Mouse (Mus musculus): ENCODE measurements around the gene Zfyve28. TPM values are rescaled to one million over a fixed set of nuclear protein-coding genes. Genes with fewer than 3 reads are reported as not detected.

Zfyve28 gene
- polyA plus RNA-seq, 1 experiment from 2014 or later, result 4.6 TPM

- no peak for DNase-seq (ENCODE audit: low spot score)
Measured at GRCm38 (mm10) chr5:34325286-34325685, 37.0 kb upstream of the Zfyve28 start.

GRCm38 (mm10) chr5:34321236-34321635 lies 33.0 kb upstream of the Zfyve28 start:
- DNase-seq (ENCODE audit: low spot score) (no peak), ATAC-seq (ENCODE audit: low FRiP score) (no peak)
- H3K27me3 ChIP-seq (ENCODE audit: control insufficient read depth, insufficient read depth, low read length), result no peaks in the 10 kb centered on the region
- no peak overlapping the region for H3K4me3 ChIP-seq (replicated peaks; ENCODE audit: low read length)
- H3K4me1 ChIP-seq (replicated peaks; ENCODE audit: control insufficient read depth, insufficient read depth, low read length), result peaks cover 2% of the 10 kb centered on the region; the same call in 1 of the 2 replicates
- H3K9me3 ChIP-seq (ENCODE audit: control insufficient read depth, low read length), result no peaks in the 10 kb centered on the region
- H3K9ac ChIP-seq, result no peak overlapping the region
- no peaks in the 10 kb centered on the region for H3K36me3 ChIP-seq (replicated peaks; ENCODE audit: control insufficient read depth, insufficient read depth)
- WGBS, result 89% methylated on average over 4 of the region's 4 CpGs
- H3K4me2 ChIP-seq (replicated peaks), result no peak overlapping the region
- H3K27ac ChIP-seq, result no peak overlapping the region

More at GRCm38 (mm10) chr5:34325286-34325685, 37.0 kb upstream of the Zfyve28 start:
- Histone ChIP-seq H3K36me3 (replicated peaks; ENCODE audit: control insufficient read depth, insufficient read depth) (no peaks in the 10 kb centered on the region), H3K27ac (no peak overlapping the region), H3K4me3 (replicated peaks; ENCODE audit: low read length) (no peak overlapping the region), H3K9me3 (ENCODE audit: control insufficient read depth, low read length) (no peaks in the 10 kb centered on the region), H3K9ac (no peak overlapping the region), H3K4me1 (replicated peaks; ENCODE audit: control insufficient read depth, insufficient read depth, low read length) (peaks cover 12% of the 10 kb centered on the region), H3K4me2 (replicated peaks) (no peak overlapping the region), H3K27me3 (ENCODE audit: control insufficient read depth, insufficient read depth, low read length) (no peaks in the 10 kb centered on the region)
- ATAC-seq (ENCODE audit: low FRiP score), result no peak

- H3K9ac ChIP-seq, result no peak overlapping the region
- WGBS, result 77% methylated on average over 2 of the region's 2 CpGs
- DNase-seq (ENCODE audit: low spot score) (no peak), ATAC-seq (ENCODE audit: low FRiP score) (no peak)
- H3K27ac ChIP-seq, result no peak overlapping the region
- no peaks in the 10 kb centered on the region for H3K27me3 ChIP-seq (ENCODE audit: control insufficient read depth, insufficient read depth, low read length)
- no peaks in the 10 kb centered on the region for H3K36me3 ChIP-seq (replicated peaks; ENCODE audit: control insufficient read depth, insufficient read depth)
- no peaks in the 10 kb centered on the region for H3K9me3 ChIP-seq (ENCODE audit: control insufficient read depth, low read length)
- no peaks in the 10 kb centered on the region for H3K4me1 ChIP-seq (replicated peaks; ENCODE audit: control insufficient read depth, insufficient read depth, low read length)
- H3K4me3 ChIP-seq (replicated peaks; ENCODE audit: low read length), result no peak overlapping the region
- H3K4me2 ChIP-seq (replicated peaks), result no peak overlapping the region
Measured at GRCm38 (mm10) chr5:34319491-34320034, 31.3 kb upstream of the Zfyve28 start.

GRCm38 (mm10) chr5:34309016-34309415 lies 20.8 kb upstream of the Zfyve28 start:
- Histone ChIP-seq H3K4me1 (replicated peaks; ENCODE audit: control insufficient read depth, insufficient read depth, low read length) (no peaks in the 10 kb centered on the region), H3K4me2 (replicated peaks) (no peak overlapping the region), H3K27me3 (ENCODE audit: control insufficient read depth, insufficient read depth, low read length) (no peaks in the 10 kb centered on the region), H3K4me3 (replicated peaks; ENCODE audit: low read length) (no peak overlapping the region), H3K9me3 (ENCODE audit: control insufficient read depth, low read length) (no peaks in the 10 kb centered on the region), H3K36me3 (replicated peaks; ENCODE audit: control insufficient read depth, insufficient read depth) (no peaks in the 10 kb centered on the region), H3K9ac (no peak overlapping the region), H3K27ac (no peak overlapping the region)
- DNase-seq (ENCODE audit: low spot score) (no peak), ATAC-seq (ENCODE audit: low FRiP score) (no peak)
- WGBS, result 82% methylated on average over 3 of the region's 3 CpGs

- DNase-seq (ENCODE audit: low spot score) (no peak), ATAC-seq (ENCODE audit: low FRiP score) (no peak)
- Histone ChIP-seq H3K36me3 (replicated peaks; ENCODE audit: control insufficient read depth, insufficient read depth) (no peaks in the 10 kb centered on the region), H3K9ac (no peak overlapping the region), H3K27me3 (ENCODE audit: control insufficient read depth, insufficient read depth, low read length) (no peaks in the 10 kb centered on the region), H3K4me1 (replicated peaks; ENCODE audit: control insufficient read depth, insufficient read depth, low read length) (no peaks in the 10 kb centered on the region), H3K27ac (no peak overlapping the region), H3K4me3 (replicated peaks; ENCODE audit: low read length) (no peak overlapping the region), H3K9me3 (ENCODE audit: control insufficient read depth, low read length) (no peaks in the 10 kb centered on the region), H3K4me2 (replicated peaks) (no peak overlapping the region)
- WGBS, result 79% methylated on average over 7 of the region's 7 CpGs
Measured at GRCm38 (mm10) chr5:34302377-34302776, 14.1 kb upstream of the Zfyve28 start.

- H3K4me2 ChIP-seq (replicated peaks), result no peak overlapping the region
- no peak overlapping the region for H3K27ac ChIP-seq
- H3K9me3 ChIP-seq (ENCODE audit: control insufficient read depth, low read length), result no peaks in the 10 kb centered on the region
- ATAC-seq (ENCODE audit: low FRiP score) (no peak), DNase-seq (ENCODE audit: low spot score) (no peak)
- no peaks in the 10 kb centered on the region for H3K36me3 ChIP-seq (replicated peaks; ENCODE audit: control insufficient read depth, insufficient read depth)
- WGBS, result 88% methylated on average over 10 of the region's 10 CpGs
- no peaks in the 10 kb centered on the region for H3K4me1 ChIP-seq (replicated peaks; ENCODE audit: control insufficient read depth, insufficient read depth, low read length)
- H3K27me3 ChIP-seq (ENCODE audit: control insufficient read depth, insufficient read depth, low read length), result no peaks in the 10 kb centered on the region
- H3K9ac ChIP-seq, result no peak overlapping the region
- H3K4me3 ChIP-seq (replicated peaks; ENCODE audit: low read length), result no peak overlapping the region
Measured at GRCm38 (mm10) chr5:34298937-34299535, 10.8 kb upstream of the Zfyve28 start.

- 57% methylated on average over 4 of the region's 4 CpGs for WGBS
- DNase-seq (ENCODE audit: low spot score), result no peak
- Histone ChIP-seq H3K27ac (no peak overlapping the region), H3K4me1 (replicated peaks; ENCODE audit: control insufficient read depth, insufficient read depth, low read length) (no peaks in the 10 kb centered on the region), H3K4me2 (replicated peaks) (no peak overlapping the region), H3K27me3 (ENCODE audit: control insufficient read depth, insufficient read depth, low read length) (no peaks in the 10 kb centered on the region), H3K9ac (no peak overlapping the region), H3K9me3 (ENCODE audit: control insufficient read depth, low read length) (no peaks in the 10 kb centered on the region), H3K4me3 (replicated peaks; ENCODE audit: low read length) (no peak overlapping the region), H3K36me3 (replicated peaks; ENCODE audit: control insufficient read depth, insufficient read depth) (no peaks in the 10 kb centered on the region)
- no peak for ATAC-seq (ENCODE audit: low FRiP score)
Measured at GRCm38 (mm10) chr5:34298061-34298460, 9.8 kb upstream of the Zfyve28 start.

GRCm38 (mm10) chr5:34295141-34295540 lies 6.9 kb upstream of the Zfyve28 start:
- ATAC-seq (ENCODE audit: low FRiP score) (no peak), DNase-seq (ENCODE audit: low spot score) (no peak)
- WGBS, result 95% methylated on average over 2 of the region's 2 CpGs
- no peak overlapping the region for H3K4me2 ChIP-seq (replicated peaks)
- H3K9me3 ChIP-seq (ENCODE audit: control insufficient read depth, low read length), result no peaks in the 10 kb centered on the region
- no peak overlapping the region for H3K4me3 ChIP-seq (replicated peaks; ENCODE audit: low read length)
- no peaks in the 10 kb centered on the region for H3K36me3 ChIP-seq (replicated peaks; ENCODE audit: control insufficient read depth, insufficient read depth)
- H3K9ac ChIP-seq, result no peak overlapping the region
- H3K4me1 ChIP-seq (replicated peaks; ENCODE audit: control insufficient read depth, insufficient read depth, low read length), result no peaks in the 10 kb centered on the region
- H3K27ac ChIP-seq, result no peak overlapping the region
- H3K27me3 ChIP-seq (ENCODE audit: control insufficient read depth, insufficient read depth, low read length), result no peaks in the 10 kb centered on the region

GRCm38 (mm10) chr5:34294696-34295095 lies 6.4 kb upstream of the Zfyve28 start:
- Histone ChIP-seq H3K4me2 (replicated peaks) (no peak overlapping the region), H3K4me1 (replicated peaks; ENCODE audit: control insufficient read depth, insufficient read depth, low read length) (no peaks in the 10 kb centered on the region), H3K9me3 (ENCODE audit: control insufficient read depth, low read length) (no peaks in the 10 kb centered on the region), H3K27me3 (ENCODE audit: control insufficient read depth, insufficient read depth, low read length) (no peaks in the 10 kb centered on the region), H3K27ac (no peak overlapping the region), H3K36me3 (replicated peaks; ENCODE audit: control insufficient read depth, insufficient read depth) (no peaks in the 10 kb centered on the region), H3K9ac (no peak overlapping the region), H3K4me3 (replicated peaks; ENCODE audit: low read length) (no peak overlapping the region)
- DNase-seq (ENCODE audit: low spot score), result no peak
- no peak for ATAC-seq (ENCODE audit: low FRiP score)
- WGBS, result 32% methylated on average over 2 of the region's 2 CpGs

- H3K27ac ChIP-seq, result no peak overlapping the region
- H3K9ac ChIP-seq, result no peak overlapping the region
- ATAC-seq (ENCODE audit: low FRiP score) (no peak), DNase-seq (ENCODE audit: low spot score) (no peak)
- H3K27me3 ChIP-seq (ENCODE audit: control insufficient read depth, insufficient read depth, low read length), result no peaks in the 10 kb centered on the region
- WGBS, result 76% methylated on average over 6 of the region's 6 CpGs
- H3K4me2 ChIP-seq (replicated peaks), result no peak overlapping the region
- no peak overlapping the region for H3K4me3 ChIP-seq (replicated peaks; ENCODE audit: low read length)
- no peaks in the 10 kb centered on the region for H3K36me3 ChIP-seq (replicated peaks; ENCODE audit: control insufficient read depth, insufficient read depth)
- H3K9me3 ChIP-seq (ENCODE audit: control insufficient read depth, low read length), result no peaks in the 10 kb centered on the region
- H3K4me1 ChIP-seq (replicated peaks; ENCODE audit: control insufficient read depth, insufficient read depth, low read length), result no peaks in the 10 kb centered on the region; the same call in 1 of the 2 replicates
Measured at GRCm38 (mm10) chr5:34293363-34293762, 5.1 kb upstream of the Zfyve28 start.
